Mouse (Mus musculus) megakaryocyte, embryonic 14.5 days (primary cell): ENCODE data around the gene Sorbs2. TPM values are rescaled to one million over a fixed set of nuclear protein-coding genes. Genes with fewer than 3 reads are reported as not detected.
"Not testable (repeated sequence)": the region's sequence is repeated elsewhere in the genome, so short reads cannot be mapped to it uniquely, and the experiment has no call there.

Source experiments
- H3K27me3 ChIP-seq: replicated peaks from 2 replicates; pipeline ENCODE3; 2012; ENCODE audit warnings: inconsistent platforms
- H3K36me3 ChIP-seq: replicated peaks from 2 replicates; pipeline ENCODE3; 2012; ENCODE audit warnings: low read length, inconsistent platforms, mixed read lengths
- H3K4me1 ChIP-seq: 2 replicates; pipeline ENCODE4 v1.6.1; 2012; ENCODE audit warnings: inconsistent platforms
- H3K4me3 ChIP-seq: replicated peaks from 2 replicates; pipeline ENCODE3; 2012; ENCODE audit warnings: moderate library complexity, mild to moderate bottlenecking, inconsistent platforms
- H3K9me3 ChIP-seq: 2 replicates; pipeline ENCODE4 v1.6.1; 2012; ENCODE audit warnings: inconsistent platforms
- FLI1 ChIP-seq: IDR thresholded peaks from 2 replicates; pipeline ENCODE4 v1.6.1; 2012; ENCODE audit warnings: low read length, inconsistent platforms, mixed read lengths
- GATA1 ChIP-seq: IDR thresholded peaks from 3 replicates; pipeline ENCODE4 v1.6.1; 2012; ENCODE audit warnings: mixed read lengths, low read length, inconsistent platforms, borderline replicate concordance
- polyA plus RNA-seq: library from polyadenylated mRNA; stranded (reverse); fragments of >175 nt; gene quantifications from 2 replicates; pipeline ENCODE4 v1.2.3, GENCODE M21; 2012; ENCODE audit warnings: low replicate concordance; ENCODE audit not compliant: insufficient read depth

The Sorbs2 gene
- polyA plus RNA-seq, 1 experiment = not detected

DNA sequence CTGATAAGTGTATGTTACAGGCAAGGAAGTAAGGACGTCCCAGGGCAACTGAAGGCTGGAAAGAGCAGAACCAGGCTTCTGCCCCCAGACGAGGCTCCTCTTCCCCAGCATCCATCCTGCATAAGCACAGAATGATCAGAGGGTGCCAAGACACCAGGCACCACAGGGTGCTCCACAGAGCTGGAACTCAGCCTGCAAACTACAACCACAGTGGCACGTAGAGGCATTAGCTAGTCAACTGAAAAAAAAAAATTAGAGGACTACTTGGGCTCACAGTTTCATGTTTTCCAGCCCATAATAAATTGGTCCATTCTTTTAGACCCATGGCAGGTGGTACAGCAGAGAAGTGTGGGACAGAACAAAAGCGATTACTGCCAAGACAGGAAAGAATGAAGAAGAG is 338.3 kb downstream of the Sorbs2 start:
- no peak overlapping the region for H3K4me3 ChIP-seq
- H3K36me3 ChIP-seq = no peaks in the 10 kb centered on the region
- H3K9me3 ChIP-seq = peaks cover 4% of the 10 kb centered on the region; the same call in 1 of the 2 replicates
- no peak for TF ChIP-seq FLI1
- H3K27me3 ChIP-seq = no peaks in the 10 kb centered on the region
- H3K4me1 ChIP-seq = no peaks in the 10 kb centered on the region

DNA sequence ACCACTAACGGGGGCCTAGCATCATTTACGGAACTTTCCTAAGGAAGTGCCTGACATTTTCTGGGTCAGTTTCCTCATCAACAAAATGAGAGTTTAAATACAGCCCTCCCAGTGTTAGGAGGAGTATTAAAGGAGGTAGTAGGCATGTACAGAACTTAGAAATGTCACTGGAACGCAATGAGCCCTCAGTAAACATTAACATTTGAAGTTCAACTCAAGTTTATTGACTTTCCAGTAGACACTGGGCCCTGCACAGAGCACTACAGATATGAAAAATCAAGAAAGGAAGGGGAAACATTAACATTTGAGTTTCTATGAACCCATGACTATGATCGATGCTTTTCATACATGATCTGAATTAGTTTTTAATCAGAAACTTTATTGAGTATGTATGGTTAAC is 347.5 kb downstream of the Sorbs2 start:
- Histone ChIP-seq H3K36me3 (no peaks in the 10 kb centered on the region), H3K9me3 (0 out of 2 replicates have a peak, but pooled peaks cover 5% of the 10 kb centered on the region), H3K4me1 (no peaks in the 10 kb centered on the region), H3K27me3 (no peaks in the 10 kb centered on the region), H3K4me3 (no peak overlapping the region)
- TF ChIP-seq GATA1 (no peak), FLI1 (no peak)

DNA sequence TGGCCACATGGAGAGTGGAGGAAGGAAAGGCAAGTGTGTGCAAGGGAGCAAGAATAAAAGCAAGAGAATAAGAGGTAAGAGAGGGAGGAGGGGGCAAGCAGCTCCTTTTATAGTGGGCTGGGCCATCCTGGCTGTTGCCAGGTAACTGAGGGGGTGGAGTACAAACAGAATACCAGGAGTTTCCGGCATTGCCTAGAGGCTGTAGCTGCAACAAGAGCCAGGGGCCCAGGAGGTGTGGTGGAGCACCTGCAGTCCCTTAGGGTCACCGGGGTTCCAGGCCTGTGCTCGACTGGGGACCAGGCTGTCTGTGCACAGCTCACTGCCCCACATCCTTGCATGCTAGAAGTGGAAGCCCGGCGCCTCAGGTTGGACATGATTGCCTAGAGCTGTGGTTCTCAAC is 350.1 kb downstream of the Sorbs2 start:
- no peak overlapping the region for H3K4me3 ChIP-seq
- H3K36me3 ChIP-seq = no peaks in the 10 kb centered on the region
- TF ChIP-seq FLI1 (no peak), GATA1 (no peak)

DNA sequence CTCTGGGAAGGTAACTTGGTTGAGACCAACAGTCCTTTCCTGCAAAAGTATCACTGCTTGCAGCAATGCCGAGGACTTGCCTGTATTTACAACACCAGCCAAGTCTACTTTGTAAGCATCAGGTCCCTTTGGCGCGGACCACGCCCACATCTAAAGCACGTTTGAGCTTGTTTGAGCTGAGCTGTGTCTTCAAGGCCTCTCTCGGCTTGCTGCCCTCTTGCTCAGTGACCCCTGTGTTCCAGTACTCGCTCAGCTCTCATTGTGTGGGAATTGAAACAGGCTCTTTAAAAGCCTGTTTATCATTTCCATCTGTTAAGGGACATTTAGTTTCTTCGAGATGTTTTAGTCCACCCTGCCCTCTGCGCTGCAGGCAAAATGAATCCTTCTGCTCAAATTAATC is 350.8 kb downstream of the Sorbs2 start:
- TF ChIP-seq GATA1 (no peak), FLI1 (no peak)
- Histone ChIP-seq H3K4me3 (no peak overlapping the region), H3K4me1 (no peaks in the 10 kb centered on the region), H3K36me3 (no peaks in the 10 kb centered on the region), H3K9me3 (0 out of 2 replicates have a peak, but pooled peaks cover 5% of the 10 kb centered on the region), H3K27me3 (no peaks in the 10 kb centered on the region)

More for the DNA sequence above, 350.1 kb downstream of the Sorbs2 start:
- no peaks in the 10 kb centered on the region for H3K27me3 ChIP-seq
- 0 out of 2 replicates have a peak, but pooled peaks cover 5% of the 10 kb centered on the region for H3K9me3 ChIP-seq
- H3K4me1 ChIP-seq = no peaks in the 10 kb centered on the region

DNA sequence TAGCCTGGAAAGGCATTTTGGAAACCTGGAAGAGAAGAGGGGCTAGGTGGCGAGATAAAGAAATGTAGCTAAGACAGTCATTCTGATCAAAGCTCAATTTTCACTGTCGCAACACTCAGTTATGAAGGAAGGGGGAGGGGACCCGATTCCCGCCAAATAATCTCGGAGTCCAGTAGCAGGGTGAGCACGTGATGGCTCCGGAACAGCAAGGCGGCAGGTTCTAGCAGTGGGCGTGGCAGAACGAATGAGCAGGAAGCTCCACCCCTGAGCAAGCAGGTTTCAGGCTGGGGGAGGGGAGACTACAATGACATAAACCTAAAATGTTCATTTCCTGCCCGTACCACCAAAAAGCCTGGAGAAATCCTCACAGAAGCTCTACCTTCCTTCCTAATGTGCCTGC is 364.0 kb downstream of the Sorbs2 start:
- not testable (repeated sequence) for H3K27me3 ChIP-seq, H3K36me3 ChIP-seq, H3K4me1 ChIP-seq, H3K9me3 ChIP-seq, H3K4me3 ChIP-seq

DNA sequence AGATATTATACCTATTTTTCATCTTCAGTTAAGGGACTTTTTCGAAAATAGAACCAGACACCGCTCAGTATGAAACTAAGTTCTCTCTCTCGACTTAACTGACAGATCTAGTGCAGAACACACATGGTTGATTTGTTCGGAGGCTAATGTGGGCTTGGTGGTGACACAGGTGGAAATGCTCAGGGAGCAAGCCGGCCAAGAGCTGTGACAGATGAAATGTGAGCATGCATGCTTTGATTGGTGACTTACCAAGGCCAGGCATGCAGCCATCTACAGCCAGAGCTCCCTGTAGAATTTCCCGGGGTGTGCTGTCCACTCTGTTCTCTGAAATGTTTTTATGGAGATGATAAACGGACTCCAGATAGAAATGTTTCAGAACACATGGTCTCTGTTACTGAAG is 364.5 kb downstream of the Sorbs2 start:
- H3K4me1 ChIP-seq = no peaks in the 10 kb centered on the region
- H3K27me3 ChIP-seq = no peaks in the 10 kb centered on the region
- no peak for TF ChIP-seq FLI1
- no peak for TF ChIP-seq GATA1
- H3K4me3 ChIP-seq = no peak overlapping the region
- H3K36me3 ChIP-seq = no peaks in the 10 kb centered on the region
- no peaks in the 10 kb centered on the region for H3K9me3 ChIP-seq

DNA sequence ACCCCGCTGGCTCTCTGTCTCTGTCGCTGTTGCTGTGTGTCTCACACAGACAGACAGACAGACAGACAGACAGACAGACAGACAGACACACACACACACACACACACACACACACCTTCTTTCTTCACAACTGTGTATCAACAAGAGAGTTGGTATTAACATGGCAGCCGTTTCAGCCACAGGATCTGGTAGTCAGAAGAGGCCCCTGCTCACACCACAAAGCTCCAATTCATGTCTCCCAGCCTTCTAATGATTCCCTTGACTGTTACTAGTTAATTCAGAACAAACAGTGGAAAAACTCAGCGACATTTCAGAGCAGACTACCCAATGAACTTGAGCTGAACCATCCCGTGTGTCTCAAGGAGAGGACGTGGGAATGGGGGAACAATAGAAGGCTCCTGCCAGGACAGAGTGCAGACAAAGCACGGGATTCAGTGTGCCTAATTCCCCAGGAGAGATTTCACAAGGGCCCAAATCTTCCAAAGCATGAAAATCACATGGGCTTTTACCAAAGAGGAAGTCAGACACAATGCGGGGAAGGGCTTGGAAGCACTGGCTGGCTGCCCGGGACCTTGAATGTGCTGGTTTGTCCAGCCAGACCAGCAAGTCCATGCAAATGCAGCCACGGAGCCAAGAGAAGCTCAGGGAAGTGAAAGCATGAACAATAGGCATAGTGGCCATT is 367.5 kb downstream of the Sorbs2 start:
- H3K27me3 ChIP-seq = no peaks in the 10 kb centered on the region
- H3K9me3 ChIP-seq = peaks cover 2% of the 10 kb centered on the region
- no peak overlapping the region for H3K4me3 ChIP-seq
- no peaks in the 10 kb centered on the region for H3K4me1 ChIP-seq
- H3K36me3 ChIP-seq = no peaks in the 10 kb centered on the region
- TF ChIP-seq FLI1 (no peak), GATA1 (no peak)

DNA sequence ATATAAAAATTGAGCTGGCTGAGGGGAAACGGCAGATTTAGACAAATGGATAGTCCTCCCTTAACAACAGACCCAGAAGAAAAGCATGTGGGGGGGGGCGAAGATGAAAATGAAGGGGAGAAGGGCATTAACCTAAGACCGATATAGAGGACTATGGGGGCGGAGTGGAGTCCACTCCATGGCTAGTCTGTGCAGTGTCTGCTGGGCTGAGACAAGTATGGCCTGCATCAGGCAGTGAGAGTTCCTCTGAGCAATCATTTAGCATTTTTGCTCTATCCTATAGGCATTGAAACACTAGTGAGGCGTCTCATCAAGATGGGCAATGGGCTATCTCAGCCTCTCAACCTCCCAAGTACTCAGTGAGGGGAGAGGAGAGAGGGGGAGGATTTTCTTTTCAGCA is 368.8 kb downstream of the Sorbs2 start:
- H3K27me3 ChIP-seq = no peaks in the 10 kb centered on the region
- H3K4me3 ChIP-seq = no peak overlapping the region
- TF ChIP-seq FLI1 = no peak
- TF ChIP-seq GATA1 = no peak
- H3K36me3 ChIP-seq = no peaks in the 10 kb centered on the region
- H3K9me3 ChIP-seq = peaks cover 4% of the 10 kb centered on the region
- H3K4me1 ChIP-seq = no peaks in the 10 kb centered on the region

Other genes starting within 250 kb of the Sorbs2 start
- gene F11, start 245.8 kb upstream of the Sorbs2 start, polyA plus RNA-seq = not detected in 2 replicates
- not detected in 2 replicates for gene Klkb1, start 212.9 kb upstream of the Sorbs2 start, polyA plus RNA-seq
- gene Gm45753, start 199.3 kb upstream of the Sorbs2 start, polyA plus RNA-seq = not detected in 2 replicates
- gene Cyp4v3, start 174.6 kb upstream of the Sorbs2 start, polyA plus RNA-seq = 0.54 TPM in 1 of 2 replicates, not detected in the other
- gene Fam149a, start 125.5 kb upstream of the Sorbs2 start, polyA plus RNA-seq = not detected in 2 replicates
- not detected in 2 replicates for gene Tlr3, start 96.7 kb upstream of the Sorbs2 start, polyA plus RNA-seq